Mouse (Mus musculus) thymus, adult 2 months (tissue): ENCODE results near the gene Gm20388. TPM values are rescaled to one million over a fixed set of nuclear protein-coding genes. Genes with fewer than 3 reads are reported as not detected.

Experiments used
- DNase-seq: peaks from one replicate; pipeline ENCODE4 v3.0.0; 2021
- H3K27ac ChIP-seq: fragments of 200-500 bp; 2 replicates; pipeline ENCODE4 v1.5.1; 2012; ENCODE audit warnings: low read length, control low read depth; ENCODE audit not compliant: control insufficient read depth, insufficient read depth
- H3K27me3 ChIP-seq: fragments of 200-500 bp; 2 replicates; pipeline ENCODE4 v1.6.1; 2012; ENCODE audit warnings: mild to moderate bottlenecking, low read length, moderate library complexity, mixed read lengths; ENCODE audit not compliant: control insufficient read depth, insufficient read depth
- H3K36me3 ChIP-seq: fragments of 200-500 bp; 2 replicates; pipeline ENCODE4 v1.6.1; 2012; ENCODE audit warnings: mild to moderate bottlenecking, low read length, moderate library complexity; ENCODE audit not compliant: control insufficient read depth, insufficient read depth
- H3K4me1 ChIP-seq: fragments of 200-500 bp; replicated peaks from 2 replicates; pipeline ENCODE4 v1.6.1; 2012; ENCODE audit warnings: low read length; ENCODE audit not compliant: control insufficient read depth, insufficient read depth
- H3K4me3 ChIP-seq: fragments of 200-500 bp; 2 replicates; pipeline ENCODE4 v1.5.1; 2012; ENCODE audit warnings: mild to moderate bottlenecking, low read length, control low read depth, moderate library complexity; ENCODE audit not compliant: control insufficient read depth, insufficient read depth
- CTCF ChIP-seq: fragments of 200-500 bp; IDR thresholded peaks from 2 replicates; pipeline ENCODE4 v1.5.1; 2012; ENCODE audit warnings: mild to moderate bottlenecking, control low read depth, low read length, moderate library complexity, borderline replicate concordance; ENCODE audit not compliant: control insufficient read depth, poor library complexity, insufficient read depth; ENCODE audit errors: extremely low read depth
- POLR2A ChIP-seq: fragments of 200-500 bp; IDR thresholded peaks from 2 replicates; pipeline ENCODE4 v1.6.1; 2012; ENCODE audit warnings: mild to moderate bottlenecking, low read length, control low read depth, moderate library complexity; ENCODE audit not compliant: control insufficient read depth, poor library complexity, insufficient read depth; ENCODE audit errors: extremely low read depth
- WGBS: fragments of 180-500 bp; shearing (Covaris S2); methylation state at CpG from one replicate; pipeline ENCODE4 v1.1.7; 2018; 5-methylcytosine and 5-hydroxymethylcytosine counted together
- polyA plus RNA-seq: library from polyadenylated mRNA; depleted of rRNA; stranded (reverse); fragments of >200 nt; gene quantifications from 2 replicates; pipeline ENCODE4 v1.2.3, GENCODE M21; 2012

Gene Gm20388
- polyA plus RNA-seq, 1 experiment, result 103 TPM

GRCm38 (mm10) chr8:122584981-122585380, 2674.3 kb downstream of the Gm20388 start:
- Histone ChIP-seq H3K27me3 (no peaks in the 10 kb centered on the region), H3K4me1 (no peaks in the 10 kb centered on the region), H3K4me3 (no peak overlapping the region), H3K36me3 (no peaks in the 10 kb centered on the region), H3K27ac (no peak overlapping the region)
- WGBS, result 96% methylated on average over 9 of the region's 9 CpGs
- DNase-seq, result no peak
- TF ChIP-seq CTCF (no peak), POLR2A (no peak)

DNA sequence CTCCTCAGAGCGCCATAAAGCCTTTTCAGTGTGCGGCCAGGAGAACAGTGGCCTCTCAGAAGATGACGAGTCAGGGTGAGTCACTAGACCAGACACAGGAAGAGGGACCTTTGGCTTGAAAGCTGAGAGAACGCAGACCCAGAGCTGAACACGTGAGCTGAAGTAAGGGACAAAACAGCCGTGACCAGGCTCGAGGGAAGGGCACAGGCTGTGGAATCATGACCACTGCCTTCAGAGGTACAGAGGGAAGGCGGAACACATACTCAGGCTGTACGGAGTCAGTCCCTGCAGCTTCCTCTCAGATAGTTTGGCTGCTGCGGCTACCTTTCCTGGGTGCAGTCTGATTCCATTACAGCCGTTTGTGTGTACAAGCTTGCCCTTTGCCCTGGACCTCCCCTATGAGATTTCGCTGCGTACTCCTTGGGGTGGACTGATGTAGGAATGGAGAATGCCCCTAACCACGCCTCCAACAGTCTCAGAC, 2674.8 kb downstream of the Gm20388 start:
- Histone ChIP-seq H3K4me3 (no peak overlapping the region), H3K27ac (no peak overlapping the region), H3K36me3 (no peaks in the 10 kb centered on the region), H3K27me3 (no peaks in the 10 kb centered on the region), H3K4me1 (no peaks in the 10 kb centered on the region)
- DNase-seq, result no peak
- TF ChIP-seq CTCF (no peak), POLR2A (no peak)
- 87% methylated on average over 14 of the region's 14 CpGs for WGBS

- Histone ChIP-seq H3K4me3 (no peak overlapping the region), H3K27ac (no peak overlapping the region), H3K36me3 (no peaks in the 10 kb centered on the region), H3K27me3 (no peaks in the 10 kb centered on the region), H3K4me1 (no peaks in the 10 kb centered on the region)
- TF ChIP-seq POLR2A, result no peak
- WGBS, result 96% methylated on average over 7 of the region's 7 CpGs
- DNase-seq, result no peak
These were observed 2675.5 kb downstream of the Gm20388 start for GRCm38 (mm10) chr8:122586171-122586570.

- no peak for DNase-seq
- no peak overlapping the region for H3K4me3 ChIP-seq
- 94% methylated on average over 10 of the region's 10 CpGs for WGBS
- H3K27ac ChIP-seq, result no peak overlapping the region
- no peak for TF ChIP-seq CTCF
- TF ChIP-seq POLR2A, result no peak
- H3K27me3 ChIP-seq, result no peaks in the 10 kb centered on the region
- H3K36me3 ChIP-seq, result no peaks in the 10 kb centered on the region
- H3K4me1 ChIP-seq, result no peaks in the 10 kb centered on the region
These were observed 2676.1 kb downstream of the Gm20388 start for GRCm38 (mm10) chr8:122586749-122587148.

GRCm38 (mm10) chr8:122593240-122593639, 2682.6 kb downstream of the Gm20388 start:
- H3K27ac ChIP-seq, result no peak overlapping the region
- DNase-seq, result no peak
- H3K27me3 ChIP-seq, result no peaks in the 10 kb centered on the region
- WGBS, result 93% methylated on average over 12 of the region's 12 CpGs
- H3K36me3 ChIP-seq, result no peaks in the 10 kb centered on the region
- TF ChIP-seq CTCF (no peak), POLR2A (no peak)
- H3K4me1 ChIP-seq, result peaks cover 18% of the 10 kb centered on the region
- H3K4me3 ChIP-seq, result no peak overlapping the region

- WGBS, result 95% methylated on average over 19 of the region's 19 CpGs
- no peaks in the 10 kb centered on the region for H3K36me3 ChIP-seq
- no peak for DNase-seq
- no peak overlapping the region for H3K27ac ChIP-seq
- peaks cover 18% of the 10 kb centered on the region for H3K4me1 ChIP-seq
- no peak for TF ChIP-seq CTCF
- no peak for TF ChIP-seq POLR2A
- H3K27me3 ChIP-seq, result no peaks in the 10 kb centered on the region
- H3K4me3 ChIP-seq, result no peak overlapping the region
These were observed 2683.3 kb downstream of the Gm20388 start for GRCm38 (mm10) chr8:122593783-122594507.
